Mouse (Mus musculus): ENCODE data around the gene Sdhd.

DNA sequence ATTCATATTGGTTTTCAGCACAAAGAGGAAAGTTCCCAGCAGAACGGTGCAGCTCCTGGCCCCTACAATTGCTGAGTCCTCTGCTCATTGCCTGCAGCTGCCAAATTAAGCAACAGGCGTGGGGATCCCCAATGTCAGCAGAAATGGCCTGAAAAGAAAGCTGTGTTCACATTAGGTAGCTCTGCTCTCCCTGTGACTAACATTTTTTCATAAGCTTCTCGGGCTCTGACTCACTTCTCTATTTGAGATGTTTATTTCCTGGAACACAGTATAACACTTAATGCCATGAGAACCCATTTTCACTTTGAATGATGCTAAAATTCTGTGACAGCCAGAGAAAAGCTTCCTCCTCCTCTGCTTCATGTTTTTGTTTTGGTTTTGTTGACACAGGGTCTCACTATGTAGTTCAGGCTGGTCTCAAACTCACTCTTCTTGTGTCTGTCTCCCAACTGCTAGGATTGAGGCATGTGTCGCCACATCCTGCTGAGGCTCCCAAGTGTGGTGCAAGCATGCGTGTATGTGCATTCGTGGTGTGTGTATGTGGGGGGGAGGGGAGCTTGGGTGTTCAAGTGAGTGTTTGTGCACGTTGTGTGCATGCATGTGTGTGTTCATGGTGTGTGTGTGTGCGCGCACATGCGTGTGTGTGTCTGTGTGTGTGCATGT, 12.6 kb downstream of the Sdhd start:
- TF ChIP-seq CTCF (IDR thresholded peaks at IDR 0.05; ENCODE audit: borderline replicate concordance, extremely low read depth, insufficient read depth, insufficient read length) (no peak), POLR2A (IDR thresholded peaks at IDR 0.05; ENCODE audit: borderline replicate concordance, extremely low read depth, insufficient read depth, insufficient read length, poor library complexity, severe bottlenecking) (no peak)

All from brain, embryonic 14.5 days (tissue).